Mouse (Mus musculus): ENCODE results near the gene Ttc37. TPM values are rescaled to one million over a fixed set of nuclear protein-coding genes. Genes with fewer than 3 reads are reported as not detected.

Ttc37 gene
- total and polyA plus RNA-seq, 2 experiments from 2014 or later, result 3.9 to 21.5 TPM

- no peak for DNase-seq (ENCODE audit: low spot score)
- TF ChIP-seq EP300 (IDR thresholded peaks at IDR 0.05; ENCODE audit: low read depth) (no peak), CTCF (IDR thresholded peaks at IDR 0.05; ENCODE audit: low read depth) (no peak)
- H3K4me2 ChIP-seq (ENCODE audit: low read depth, low read length), result no peak overlapping the region
- WGBS, result 89% methylated on average over 4 of the region's 4 CpGs
- H3K9me3 ChIP-seq (replicated peaks; ENCODE audit: control insufficient read depth, low read length), result no peaks in the 10 kb centered on the region
- ATAC-seq (ENCODE audit: insufficient read depth, low read depth), result no peak
- H3K27ac ChIP-seq (ENCODE audit: low read depth), result no peak overlapping the region
- peaks cover 79% of the 10 kb centered on the region for H3K36me3 ChIP-seq (replicated peaks; ENCODE audit: control insufficient read depth, insufficient read depth, low read length)
- no peak overlapping the region for H3K4me3 ChIP-seq (ENCODE audit: low read depth, low read length)
- H3K9ac ChIP-seq (replicated peaks; ENCODE audit: low read depth, low read length), result no peak overlapping the region
- no peaks in the 10 kb centered on the region for H3K27me3 ChIP-seq (ENCODE audit: control insufficient read depth, insufficient read depth, low read length)
- H3K4me1 ChIP-seq (ENCODE audit: control insufficient read depth, insufficient read depth), result no peaks in the 10 kb centered on the region
Observed at GRCm38 (mm10) chr13:76128799-76129198, 30.3 kb downstream of the Ttc37 start.

GRCm38 (mm10) chr13:76132415-76132814 lies 33.9 kb downstream of the Ttc37 start:
- Histone ChIP-seq H3K27ac (ENCODE audit: low read depth) (no peak overlapping the region), H3K4me1 (ENCODE audit: control insufficient read depth, insufficient read depth) (no peaks in the 10 kb centered on the region), H3K36me3 (replicated peaks; ENCODE audit: control insufficient read depth, insufficient read depth, low read length) (peaks cover 71% of the 10 kb centered on the region), H3K4me3 (ENCODE audit: low read depth, low read length) (no peak overlapping the region), H3K27me3 (ENCODE audit: control insufficient read depth, insufficient read depth, low read length) (no peaks in the 10 kb centered on the region), H3K4me2 (ENCODE audit: low read depth, low read length) (no peak overlapping the region), H3K9ac (replicated peaks; ENCODE audit: low read depth, low read length) (no peak overlapping the region), H3K9me3 (replicated peaks; ENCODE audit: control insufficient read depth, low read length) (no peaks in the 10 kb centered on the region)
- WGBS, result 86% methylated on average over 4 of the region's 4 CpGs
- no peak for ATAC-seq (ENCODE audit: insufficient read depth, low read depth)
- TF ChIP-seq EP300 (IDR thresholded peaks at IDR 0.05; ENCODE audit: low read depth) (no peak), CTCF (IDR thresholded peaks at IDR 0.05; ENCODE audit: low read depth) (no peak)
- no peak for DNase-seq (ENCODE audit: low spot score)

GRCm38 (mm10) chr13:76138862-76139261 lies 40.3 kb downstream of the Ttc37 start:
- no peak for TF ChIP-seq CTCF (IDR thresholded peaks at IDR 0.05; ENCODE audit: low read depth)
- TF ChIP-seq EP300 (IDR thresholded peaks at IDR 0.05; ENCODE audit: low read depth), result no peak
- no peak for DNase-seq (ENCODE audit: low spot score)
- Histone ChIP-seq H3K27ac (ENCODE audit: low read depth) (no peak overlapping the region), H3K36me3 (replicated peaks; ENCODE audit: control insufficient read depth, insufficient read depth, low read length) (peaks cover 56% of the 10 kb centered on the region), H3K9ac (replicated peaks; ENCODE audit: low read depth, low read length) (no peak overlapping the region), H3K4me3 (ENCODE audit: low read depth, low read length) (no peak overlapping the region), H3K4me1 (ENCODE audit: control insufficient read depth, insufficient read depth) (no peaks in the 10 kb centered on the region), H3K9me3 (replicated peaks; ENCODE audit: control insufficient read depth, low read length) (no peaks in the 10 kb centered on the region), H3K4me2 (ENCODE audit: low read depth, low read length) (no peak overlapping the region), H3K27me3 (ENCODE audit: control insufficient read depth, insufficient read depth, low read length) (no peaks in the 10 kb centered on the region)
- 78% methylated on average over 3 of the region's 3 CpGs for WGBS
- ATAC-seq (ENCODE audit: insufficient read depth, low read depth), result no peak

- peaks cover 40% of the 10 kb centered on the region for H3K36me3 ChIP-seq (replicated peaks; ENCODE audit: control insufficient read depth, insufficient read depth, low read length)
- ATAC-seq (ENCODE audit: insufficient read depth, low read depth), result no peak
Observed at GRCm38 (mm10) chr13:76141117-76141808, 42.7 kb downstream of the Ttc37 start.

GRCm38 (mm10) chr13:76150483-76150882 lies 51.9 kb downstream of the Ttc37 start:
- Histone ChIP-seq H3K9me3 (replicated peaks; ENCODE audit: control insufficient read depth, low read length) (no peaks in the 10 kb centered on the region), H3K36me3 (replicated peaks; ENCODE audit: control insufficient read depth, insufficient read depth, low read length) (peaks cover 58% of the 10 kb centered on the region), H3K4me3 (ENCODE audit: low read depth, low read length) (no peak overlapping the region), H3K4me1 (ENCODE audit: control insufficient read depth, insufficient read depth) (no peaks in the 10 kb centered on the region), H3K4me2 (ENCODE audit: low read depth, low read length) (no peak overlapping the region), H3K27me3 (ENCODE audit: control insufficient read depth, insufficient read depth, low read length) (no peaks in the 10 kb centered on the region), H3K9ac (replicated peaks; ENCODE audit: low read depth, low read length) (no peak overlapping the region), H3K27ac (ENCODE audit: low read depth) (no peak overlapping the region)
- 87% methylated on average over 5 of the region's 5 CpGs for WGBS
- TF ChIP-seq EP300 (IDR thresholded peaks at IDR 0.05; ENCODE audit: low read depth), result no peak
- no peak for TF ChIP-seq CTCF (IDR thresholded peaks at IDR 0.05; ENCODE audit: low read depth)
- DNase-seq (ENCODE audit: low spot score), result no peak
- no peak for ATAC-seq (ENCODE audit: insufficient read depth, low read depth)

More at GRCm38 (mm10) chr13:76141117-76141808, 42.7 kb downstream of the Ttc37 start:
- DNase-seq (ENCODE audit: low spot score), result no peak
- Histone ChIP-seq H3K27ac (ENCODE audit: low read depth) (no peak overlapping the region), H3K27me3 (ENCODE audit: control insufficient read depth, insufficient read depth, low read length) (no peaks in the 10 kb centered on the region), H3K4me1 (ENCODE audit: control insufficient read depth, insufficient read depth) (no peaks in the 10 kb centered on the region), H3K9ac (replicated peaks; ENCODE audit: low read depth, low read length) (no peak overlapping the region), H3K9me3 (replicated peaks; ENCODE audit: control insufficient read depth, low read length) (no peaks in the 10 kb centered on the region), H3K4me3 (ENCODE audit: low read depth, low read length) (no peak overlapping the region), H3K4me2 (ENCODE audit: low read depth, low read length) (no peak overlapping the region)
- TF ChIP-seq CTCF (IDR thresholded peaks at IDR 0.05; ENCODE audit: low read depth) (no peak), EP300 (IDR thresholded peaks at IDR 0.05; ENCODE audit: low read depth) (no peak)
- WGBS, result 67% methylated on average over 12 of the region's 12 CpGs

- WGBS, result 62% methylated on average over 3 of the region's 3 CpGs
- no peaks in the 10 kb centered on the region for H3K9me3 ChIP-seq (replicated peaks; ENCODE audit: control insufficient read depth, low read length)
- no peaks in the 10 kb centered on the region for H3K4me1 ChIP-seq (ENCODE audit: control insufficient read depth, insufficient read depth)
- no peak for TF ChIP-seq CTCF (IDR thresholded peaks at IDR 0.05; ENCODE audit: low read depth)
- no peak for TF ChIP-seq EP300 (IDR thresholded peaks at IDR 0.05; ENCODE audit: low read depth)
- no peak overlapping the region for H3K4me2 ChIP-seq (ENCODE audit: low read depth, low read length)
- ATAC-seq (ENCODE audit: insufficient read depth, low read depth) (no peak), DNase-seq (ENCODE audit: low spot score) (no peak)
- no peak overlapping the region for H3K9ac ChIP-seq (replicated peaks; ENCODE audit: low read depth, low read length)
- peaks cover 53% of the 10 kb centered on the region for H3K36me3 ChIP-seq (replicated peaks; ENCODE audit: control insufficient read depth, insufficient read depth, low read length)
- no peak overlapping the region for H3K27ac ChIP-seq (ENCODE audit: low read depth)
- H3K27me3 ChIP-seq (ENCODE audit: control insufficient read depth, insufficient read depth, low read length), result no peaks in the 10 kb centered on the region
- H3K4me3 ChIP-seq (ENCODE audit: low read depth, low read length), result no peak overlapping the region
Observed at GRCm38 (mm10) chr13:76157099-76157498, 58.6 kb downstream of the Ttc37 start.

Data from heart, postnatal 0 days (tissue).